Mouse (Mus musculus) olfactory bulb, adult 2 months (tissue): Measurements from ENCODE around the gene Tmem246. TPM values are rescaled to one million over a fixed set of nuclear protein-coding genes. Genes with fewer than 3 reads are reported as not detected.

Source experiments
- H3K27ac ChIP-seq: fragments of 200-500 bp; 2 replicates; pipeline ENCODE4 v1.5.1; 2012; ENCODE audit warnings: low read depth, low read length; ENCODE audit not compliant: insufficient read depth
- H3K4me1 ChIP-seq: fragments of 200-500 bp; 2 replicates; pipeline ENCODE4 v1.6.1; 2012; ENCODE audit warnings: low read length; ENCODE audit not compliant: control insufficient read depth, insufficient read depth
- H3K4me3 ChIP-seq: fragments of 200-500 bp; 2 replicates; pipeline ENCODE4 v1.5.1; 2012; ENCODE audit warnings: mild to moderate bottlenecking, low read depth, low read length, moderate library complexity; ENCODE audit not compliant: insufficient read depth
- CTCF ChIP-seq: fragments of 200-500 bp; IDR thresholded peaks from 2 replicates; pipeline ENCODE4 v1.5.1; 2012; ENCODE audit warnings: low read depth, mild to moderate bottlenecking, low read length, moderate library complexity; ENCODE audit not compliant: insufficient read depth
- POLR2A ChIP-seq: fragments of 200-500 bp; IDR thresholded peaks from 2 replicates; pipeline ENCODE4 v1.6.1; 2012; ENCODE audit warnings: mild to moderate bottlenecking, low read depth, low read length, moderate library complexity; ENCODE audit not compliant: insufficient read depth
- WGBS: fragments of 180-500 bp; shearing (Covaris S2); methylation state at CpG from one replicate; pipeline ENCODE4 v1.1.7; 2018; 5-methylcytosine and 5-hydroxymethylcytosine counted together
- polyA plus RNA-seq: library from polyadenylated mRNA; stranded (reverse); fragments of >200 nt; gene quantifications from 2 replicates; pipeline ENCODE4 v1.2.4, GENCODE M21; 2012; ENCODE audit warnings: low replicate concordance; ENCODE audit not compliant: missing spikeins, insufficient read depth, insufficient read length

Gene Tmem246
- polyA plus RNA-seq, 1 experiment = not detected

DNA sequence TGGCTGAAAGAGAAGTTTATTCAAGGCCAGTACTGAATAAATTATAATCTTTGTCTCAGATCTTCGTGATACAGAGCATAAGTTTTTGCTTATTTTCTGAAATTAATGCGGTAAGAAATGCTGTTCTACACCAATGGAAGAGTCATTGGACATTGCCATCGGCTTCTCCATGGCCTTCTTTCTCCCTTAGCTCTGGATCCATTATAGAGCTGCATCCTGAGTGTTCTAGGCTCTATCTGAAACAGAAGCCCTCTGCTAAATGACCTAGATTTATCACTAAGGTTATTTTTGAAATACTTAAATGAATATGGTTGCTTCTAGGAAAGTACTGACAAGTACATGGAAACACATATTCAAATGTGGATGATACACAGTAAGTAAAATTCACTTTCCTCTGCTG is 62.6 kb downstream of the Tmem246 start:
- Histone ChIP-seq H3K27ac (no peak overlapping the region), H3K4me1 (no peaks in the 10 kb centered on the region), H3K4me3 (no peak overlapping the region)
- TF ChIP-seq POLR2A = no peak
- TF ChIP-seq CTCF = no peak
- 94% methylated on average over 3 of the region's 3 CpGs for WGBS

Other genes starting within 250 kb of the Tmem246 start
- gene Acnat2, start 189.7 kb downstream of the Tmem246 start, polyA plus RNA-seq = not detected in 2 replicates
- not detected in 2 replicates for gene Acnat1, start 124.0 kb downstream of the Tmem246 start, polyA plus RNA-seq
- not detected in 2 replicates for gene Baat, start 91.3 kb downstream of the Tmem246 start, polyA plus RNA-seq
- not detected in 2 replicates for gene Mrpl50, start 76.8 kb downstream of the Tmem246 start, polyA plus RNA-seq
- gene Zfp189, start 76.7 kb downstream of the Tmem246 start, polyA plus RNA-seq = not detected in 2 replicates
- not detected in 2 replicates for gene Aldob, start 48.3 kb downstream of the Tmem246 start, polyA plus RNA-seq
- gene Rnf20, start 34.1 kb upstream of the Tmem246 start, polyA plus RNA-seq = not detected in 2 replicates
- not detected in 2 replicates for gene Ppp3r2, start 84.1 kb upstream of the Tmem246 start, polyA plus RNA-seq
- gene Grin3a, start 247.9 kb upstream of the Tmem246 start, polyA plus RNA-seq = not detected in 2 replicates